Mouse (Mus musculus): Measurements from ENCODE around the gene Arhgap21. TPM values are rescaled to one million over a fixed set of nuclear protein-coding genes. Genes with fewer than 3 reads are reported as not detected.

Arhgap21 gene
- 5.2 and 5.4 TPM in 2 replicates for polyA plus RNA-seq (2015; fragmentation: Nextera tagmentation; extraction: Ambion mirVana)

DNA sequence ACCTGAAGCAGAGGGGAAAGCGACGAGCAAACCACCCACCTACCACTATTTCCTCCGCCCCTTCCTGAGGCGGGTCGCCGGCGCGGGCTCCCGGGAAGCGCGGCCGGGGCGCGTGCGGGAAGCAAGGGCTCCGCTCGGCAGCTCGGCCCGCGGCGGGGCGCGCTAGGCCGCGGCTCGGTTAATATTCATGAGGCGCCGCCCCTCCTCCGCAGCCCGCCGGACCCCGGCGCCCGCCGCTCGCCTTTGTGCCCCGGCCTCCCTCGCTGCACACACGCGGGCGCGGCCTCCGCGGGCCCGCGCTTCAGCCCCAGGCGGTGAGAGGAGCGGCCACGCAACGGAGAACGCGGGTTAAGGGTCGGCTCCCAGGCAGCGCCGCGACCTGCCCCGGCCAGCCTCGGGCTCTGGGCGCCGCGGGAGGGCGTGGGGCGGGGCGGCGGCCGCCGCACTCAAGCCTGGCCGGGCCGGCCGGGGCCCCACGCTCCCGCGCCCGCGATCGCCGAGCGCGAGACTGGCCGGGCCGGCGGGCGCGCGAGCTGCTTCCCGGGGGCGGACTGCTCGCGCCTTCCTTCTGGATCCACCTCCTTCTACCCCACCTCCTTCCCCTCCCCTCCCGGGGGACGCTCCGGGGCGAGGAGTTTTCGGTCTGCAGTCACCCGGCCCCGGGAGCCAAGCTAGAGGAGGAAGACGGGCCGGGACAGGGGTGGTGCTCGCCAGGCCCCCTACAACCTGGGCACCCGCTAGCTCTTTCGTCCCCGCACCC lies at the start of gene Arhgap21:
Gene Arhgap21, minus strand, starts transcription at position 441 of the 760 bp plus-strand sequence.
- no peaks in the 10 kb centered on the region for H3K36me3 ChIP-seq (ENCODE audit: control insufficient read depth, insufficient read depth)
- H3K4me3 ChIP-seq (ENCODE audit: low read depth, low read length) = peak within 1 kb of the TSS; percentile 96
- peaks cover 19% of the 10 kb centered on the region for H3K4me1 ChIP-seq (ENCODE audit: control insufficient read depth, low read depth, low read length)
- peak; percentile 54 for ATAC-seq (ENCODE audit: low read depth)
- peak within 1 kb of the TSS; percentile 99 for H3K27ac ChIP-seq (ENCODE audit: low read length)
- H3K9ac ChIP-seq (ENCODE audit: low read depth, low read length) = peak within 1 kb of the TSS; percentile 97
- WGBS (ENCODE audit: insufficient replicate concordance) = under 1% methylated on average over 86 of the region's 102 CpGs
- H3K27me3 ChIP-seq (ENCODE audit: control insufficient read depth, insufficient read depth, low read depth, low read length) = no peaks in the 10 kb centered on the region
- peak within 1 kb of the TSS; percentile 95 for H3K4me2 ChIP-seq (ENCODE audit: low read depth, low read length)
- H3K9me3 ChIP-seq (replicated peaks; ENCODE audit: control insufficient read depth, low read length) = no peaks in the 10 kb centered on the region

DNA sequence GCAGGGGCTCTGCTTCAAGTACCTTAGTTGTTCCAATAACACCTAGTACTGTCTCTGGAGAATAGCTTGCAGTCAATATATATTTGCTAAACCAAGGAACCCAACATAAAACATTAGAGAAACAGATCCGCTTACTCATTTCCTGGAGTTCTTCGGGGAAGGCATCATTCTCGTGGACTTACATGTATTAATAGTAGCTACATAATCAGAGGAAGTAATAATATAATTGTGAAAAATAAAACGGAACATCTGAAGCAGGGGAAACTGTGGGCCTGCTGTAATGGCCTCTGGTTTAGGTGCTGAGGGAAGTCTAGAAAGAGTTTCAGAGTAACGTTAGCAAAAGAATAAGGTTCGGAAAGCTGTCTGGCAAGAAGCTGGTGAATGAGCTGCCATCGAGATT lies 47.9 kb upstream of the Arhgap21 start:
- H3K4me1 ChIP-seq (ENCODE audit: control insufficient read depth, low read depth, low read length) = no peaks in the 10 kb centered on the region
- 62% methylated on average over 7 of the region's 7 CpGs for WGBS (ENCODE audit: insufficient replicate concordance)
- H3K9ac ChIP-seq (ENCODE audit: low read depth, low read length) = no peak overlapping the region
- no peak overlapping the region for H3K4me3 ChIP-seq (ENCODE audit: low read depth, low read length)
- ATAC-seq (ENCODE audit: low read depth) = no peak
- H3K9me3 ChIP-seq (replicated peaks; ENCODE audit: control insufficient read depth, low read length) = no peaks in the 10 kb centered on the region
- H3K36me3 ChIP-seq (ENCODE audit: control insufficient read depth, insufficient read depth) = no peaks in the 10 kb centered on the region
- no peak overlapping the region for H3K4me2 ChIP-seq (ENCODE audit: low read depth, low read length)
- H3K27me3 ChIP-seq (ENCODE audit: control insufficient read depth, insufficient read depth, low read depth, low read length) = no peaks in the 10 kb centered on the region
- H3K27ac ChIP-seq (ENCODE audit: low read length) = no peak overlapping the region

DNA sequence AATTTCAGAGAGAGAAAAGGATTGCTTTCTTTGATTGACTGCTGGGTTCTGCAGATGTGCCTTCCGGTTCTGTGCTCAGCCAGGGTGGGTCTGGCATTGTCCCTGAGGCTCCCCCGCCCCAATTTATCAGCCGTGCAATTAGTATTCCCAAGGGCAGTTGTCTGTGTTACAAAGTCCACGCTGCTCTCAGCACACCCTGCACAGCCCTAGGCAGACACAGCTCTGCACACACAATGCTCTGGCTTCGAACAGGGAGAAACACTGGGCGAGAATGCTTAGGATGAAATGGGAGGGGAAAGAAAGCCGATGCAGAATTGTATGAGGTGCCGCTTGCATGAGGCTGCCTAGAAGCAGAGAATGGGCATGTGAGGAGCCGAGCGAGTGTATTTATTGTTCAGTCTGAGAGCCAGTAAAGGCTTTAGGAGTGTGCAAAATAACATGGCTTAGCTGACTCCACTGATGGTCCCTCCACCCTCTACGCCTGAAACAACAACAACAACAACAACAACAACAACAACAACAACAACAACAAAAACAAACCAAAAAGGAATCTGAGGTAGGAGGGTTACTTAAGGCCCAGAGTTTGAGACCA lies 42.2 kb upstream of the Arhgap21 start:
- H3K9me3 ChIP-seq (replicated peaks; ENCODE audit: control insufficient read depth, low read length) = no peaks in the 10 kb centered on the region
- no peak for ATAC-seq (ENCODE audit: low read depth)

DNA sequence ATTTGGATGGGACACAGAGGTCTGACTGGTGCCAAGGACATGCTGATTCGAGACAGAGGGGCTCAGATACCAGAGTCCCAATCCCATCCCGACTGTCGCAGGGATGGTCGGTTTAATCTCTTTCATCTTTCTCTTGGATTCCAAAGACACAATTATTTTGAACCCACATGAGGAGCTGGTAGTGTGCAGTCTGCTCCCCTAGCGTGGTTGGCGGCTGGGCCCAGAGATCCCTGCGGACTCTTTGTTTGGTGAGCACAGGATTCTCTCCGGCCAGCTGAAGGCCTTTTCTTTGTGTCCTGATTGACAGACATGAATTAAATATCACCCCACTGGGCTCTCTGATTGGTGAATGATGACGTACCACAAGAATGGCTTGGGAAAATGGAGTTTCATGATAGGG lies 41.5 kb upstream of the Arhgap21 start:
- ATAC-seq (ENCODE audit: low read depth) = no peak
- WGBS (ENCODE audit: insufficient replicate concordance) = 58% methylated on average over 9 of the region's 9 CpGs

More for the DNA sequence above, 42.2 kb upstream of the Arhgap21 start:
- Histone ChIP-seq H3K36me3 (ENCODE audit: control insufficient read depth, insufficient read depth) (no peaks in the 10 kb centered on the region), H3K27me3 (ENCODE audit: control insufficient read depth, insufficient read depth, low read depth, low read length) (no peaks in the 10 kb centered on the region), H3K4me2 (ENCODE audit: low read depth, low read length) (no peak overlapping the region), H3K4me1 (ENCODE audit: control insufficient read depth, low read depth, low read length) (no peaks in the 10 kb centered on the region), H3K9ac (ENCODE audit: low read depth, low read length) (no peak overlapping the region), H3K27ac (ENCODE audit: low read length) (no peak overlapping the region), H3K4me3 (ENCODE audit: low read depth, low read length) (no peak overlapping the region)
- WGBS (ENCODE audit: insufficient replicate concordance) = 60% methylated on average over 11 of the region's 11 CpGs

DNA sequence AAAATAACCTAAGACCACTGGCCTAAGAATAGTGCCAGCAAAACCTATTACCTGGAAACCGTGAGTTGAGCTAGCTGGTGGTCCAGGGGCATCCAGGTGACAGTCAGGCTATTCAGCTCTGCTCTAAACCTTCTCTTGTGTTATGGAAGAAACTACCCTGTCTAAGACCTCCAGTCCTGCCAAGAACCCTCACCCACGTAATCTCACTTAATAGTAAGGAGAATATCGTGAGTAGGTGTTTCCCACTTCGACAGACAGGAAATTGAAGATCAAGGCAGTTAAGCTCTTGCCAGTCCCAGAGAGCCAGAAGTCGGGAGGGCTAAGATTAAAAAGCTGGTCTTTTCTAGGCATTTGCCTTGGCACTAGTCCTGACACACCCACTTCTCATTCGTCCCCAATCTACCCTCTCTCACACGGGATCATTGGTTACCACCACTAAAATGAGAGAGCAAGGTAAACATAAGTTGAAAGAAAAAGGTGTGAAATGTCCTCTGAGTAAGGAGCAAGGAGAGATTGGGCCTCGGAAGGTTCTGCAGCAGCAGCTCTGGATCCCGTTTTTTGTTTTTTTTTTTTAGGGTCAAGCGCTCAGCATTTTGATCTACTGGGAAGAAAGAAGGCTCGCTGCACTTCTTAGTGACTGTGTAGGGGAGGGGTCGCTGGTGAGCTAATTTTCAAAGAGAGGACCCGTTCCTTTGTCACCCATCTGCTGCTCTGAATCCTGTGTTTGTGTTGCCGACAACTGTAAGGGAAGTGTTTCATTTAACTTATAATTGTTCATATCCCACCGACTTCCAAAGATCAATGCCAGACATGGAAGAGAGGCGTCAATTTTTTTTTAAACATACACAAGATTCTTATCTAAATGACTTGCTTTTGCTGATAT lies 40.8 kb upstream of the Arhgap21 start:
- WGBS (ENCODE audit: insufficient replicate concordance) = 37% methylated on average over 16 of the region's 16 CpGs
- H3K27ac ChIP-seq (ENCODE audit: low read length) = no peak overlapping the region
- no peaks in the 10 kb centered on the region for H3K9me3 ChIP-seq (replicated peaks; ENCODE audit: control insufficient read depth, low read length)
- H3K9ac ChIP-seq (ENCODE audit: low read depth, low read length) = no peak overlapping the region
- H3K36me3 ChIP-seq (ENCODE audit: control insufficient read depth, insufficient read depth) = no peaks in the 10 kb centered on the region
- no peak overlapping the region for H3K4me3 ChIP-seq (ENCODE audit: low read depth, low read length)
- no peak overlapping the region for H3K4me2 ChIP-seq (ENCODE audit: low read depth, low read length)
- no peaks in the 10 kb centered on the region for H3K4me1 ChIP-seq (ENCODE audit: control insufficient read depth, low read depth, low read length)
- H3K27me3 ChIP-seq (ENCODE audit: control insufficient read depth, insufficient read depth, low read depth, low read length) = no peaks in the 10 kb centered on the region
- no peak for ATAC-seq (ENCODE audit: low read depth)

More for the DNA sequence above, 41.5 kb upstream of the Arhgap21 start:
- Histone ChIP-seq H3K9ac (ENCODE audit: low read depth, low read length) (no peak overlapping the region), H3K4me2 (ENCODE audit: low read depth, low read length) (no peak overlapping the region), H3K4me3 (ENCODE audit: low read depth, low read length) (no peak overlapping the region), H3K36me3 (ENCODE audit: control insufficient read depth, insufficient read depth) (no peaks in the 10 kb centered on the region), H3K9me3 (replicated peaks; ENCODE audit: control insufficient read depth, low read length) (no peaks in the 10 kb centered on the region), H3K4me1 (ENCODE audit: control insufficient read depth, low read depth, low read length) (no peaks in the 10 kb centered on the region), H3K27ac (ENCODE audit: low read length) (no peak overlapping the region), H3K27me3 (ENCODE audit: control insufficient read depth, insufficient read depth, low read depth, low read length) (no peaks in the 10 kb centered on the region)

DNA sequence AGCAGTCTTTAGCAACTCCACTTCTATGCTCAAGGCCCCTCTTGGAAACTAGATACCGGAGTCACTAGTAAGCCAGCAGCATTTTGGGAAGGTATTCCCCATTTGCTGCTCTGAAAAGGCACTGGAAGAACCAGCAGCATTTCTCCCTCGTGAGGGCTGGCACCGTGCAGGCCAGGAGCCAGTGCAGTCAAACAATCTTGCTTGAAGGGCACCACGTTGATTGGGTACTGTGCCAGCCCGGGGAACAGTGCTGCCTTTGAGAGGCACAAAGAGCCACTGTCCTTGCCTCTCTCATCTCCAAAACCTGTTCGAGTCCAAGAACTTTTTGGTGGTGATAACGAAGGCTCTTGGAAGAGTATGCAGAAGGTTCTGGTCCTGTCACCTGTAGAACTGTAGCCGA lies 33.9 kb upstream of the Arhgap21 start:
- 62% methylated on average over 8 of the region's 8 CpGs for WGBS (ENCODE audit: insufficient replicate concordance)
- H3K36me3 ChIP-seq (ENCODE audit: control insufficient read depth, insufficient read depth) = no peaks in the 10 kb centered on the region
- H3K4me3 ChIP-seq (ENCODE audit: low read depth, low read length) = no peak overlapping the region
- H3K9ac ChIP-seq (ENCODE audit: low read depth, low read length) = no peak overlapping the region
- no peak for ATAC-seq (ENCODE audit: low read depth)
- H3K4me2 ChIP-seq (ENCODE audit: low read depth, low read length) = no peak overlapping the region
- H3K27me3 ChIP-seq (ENCODE audit: control insufficient read depth, insufficient read depth, low read depth, low read length) = no peaks in the 10 kb centered on the region
- no peak overlapping the region for H3K27ac ChIP-seq (ENCODE audit: low read length)
- H3K4me1 ChIP-seq (ENCODE audit: control insufficient read depth, low read depth, low read length) = no peaks in the 10 kb centered on the region
- no peaks in the 10 kb centered on the region for H3K9me3 ChIP-seq (replicated peaks; ENCODE audit: control insufficient read depth, low read length)

DNA sequence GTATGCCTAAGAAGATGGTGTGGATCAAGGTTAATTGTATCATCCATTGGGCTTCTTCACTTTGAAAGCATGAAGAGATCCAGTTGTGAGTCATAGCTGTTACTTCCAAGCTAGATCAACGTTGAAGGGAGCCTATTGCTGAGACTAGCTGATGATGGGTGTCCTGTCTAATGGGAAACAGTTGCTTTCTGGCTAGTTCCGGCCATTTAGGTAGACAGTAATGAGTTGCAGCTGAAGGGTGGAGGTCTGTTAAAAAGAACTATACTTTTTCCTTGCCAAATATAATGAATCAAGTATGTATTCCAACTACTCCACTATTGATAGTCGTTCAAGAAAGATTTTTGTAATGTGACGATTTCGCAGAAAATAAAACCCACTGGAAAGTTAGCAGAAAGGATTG lies 32.5 kb upstream of the Arhgap21 start:
- Histone ChIP-seq H3K27me3 (ENCODE audit: control insufficient read depth, insufficient read depth, low read depth, low read length) (no peaks in the 10 kb centered on the region), H3K27ac (ENCODE audit: low read length) (no peak overlapping the region), H3K9ac (ENCODE audit: low read depth, low read length) (no peak overlapping the region), H3K4me2 (ENCODE audit: low read depth, low read length) (no peak overlapping the region), H3K9me3 (replicated peaks; ENCODE audit: control insufficient read depth, low read length) (no peaks in the 10 kb centered on the region), H3K4me3 (ENCODE audit: low read depth, low read length) (no peak overlapping the region), H3K36me3 (ENCODE audit: control insufficient read depth, insufficient read depth) (no peaks in the 10 kb centered on the region), H3K4me1 (ENCODE audit: control insufficient read depth, low read depth, low read length) (no peaks in the 10 kb centered on the region)
- 62% methylated on average over 5 of the region's 5 CpGs for WGBS (ENCODE audit: insufficient replicate concordance)
- no peak for ATAC-seq (ENCODE audit: low read depth)

DNA sequence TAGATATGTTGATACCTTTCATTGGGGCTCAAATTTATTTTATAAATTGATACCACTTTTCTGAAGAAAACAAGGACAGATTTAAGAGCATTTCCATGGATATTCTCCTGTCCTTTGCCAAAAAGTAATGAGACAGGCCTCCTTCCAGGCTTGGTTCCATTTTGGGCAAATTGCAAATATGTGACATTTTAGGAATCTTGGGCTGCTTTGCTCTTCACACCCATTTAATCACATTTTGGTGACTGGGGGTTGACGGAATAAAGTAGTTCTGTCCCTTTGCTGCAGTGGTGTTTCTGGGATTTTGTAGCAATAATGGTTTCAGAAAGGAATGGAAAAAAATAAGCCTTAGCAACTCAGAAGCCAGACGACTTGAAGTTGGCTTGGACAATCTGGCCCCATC lies 26.9 kb upstream of the Arhgap21 start:
- Histone ChIP-seq H3K27me3 (ENCODE audit: control insufficient read depth, insufficient read depth, low read depth, low read length) (no peaks in the 10 kb centered on the region), H3K36me3 (ENCODE audit: control insufficient read depth, insufficient read depth) (no peaks in the 10 kb centered on the region), H3K4me1 (ENCODE audit: control insufficient read depth, low read depth, low read length) (no peaks in the 10 kb centered on the region), H3K9me3 (replicated peaks; ENCODE audit: control insufficient read depth, low read length) (no peaks in the 10 kb centered on the region), H3K27ac (ENCODE audit: low read length) (no peak overlapping the region), H3K4me2 (ENCODE audit: low read depth, low read length) (no peak overlapping the region), H3K9ac (ENCODE audit: low read depth, low read length) (no peak overlapping the region), H3K4me3 (ENCODE audit: low read depth, low read length) (no peak overlapping the region)
- no peak for ATAC-seq (ENCODE audit: low read depth)
- 63% methylated on average over 2 of the region's 2 CpGs for WGBS (ENCODE audit: insufficient replicate concordance)
